Mouse (Mus musculus) heart, embryonic 11.5 days (tissue): ENCODE measurements at regions not wholly inside any gene's neighbourhood (a gene's known extent, or its start where the extent isn't known, plus 50 kb on each side); places are given as distances from the start of the nearest gene placed in this dataset.

ENCODE experiments used
- ATAC-seq: fragments of 200-750 bp; cut with Nextera tagmentation; replicated peaks from 2 replicates; pipeline ENCODE4 v1.8.0; 2017; ENCODE audit warnings: moderate library complexity; ENCODE audit not compliant: insufficient number of reproducible peaks, low FRiP score, low TSS enrichment
- H3K27ac ChIP-seq: fragments of 300-500 bp; sonication (generic); 2 replicates; pipeline ENCODE4 v1.5.1; 2014; ENCODE audit warnings: mild to moderate bottlenecking, low read depth, low read length
- H3K27me3 ChIP-seq: fragments of 300-500 bp; sonication (generic); 2 replicates; pipeline ENCODE4 v1.6.1; 2014; ENCODE audit warnings: mild to moderate bottlenecking, low read length, mixed read lengths; ENCODE audit not compliant: control insufficient read depth, insufficient read depth
- H3K36me3 ChIP-seq: fragments of 300-500 bp; sonication (generic); 2 replicates; pipeline ENCODE4 v1.6.1; 2014; ENCODE audit warnings: mild to moderate bottlenecking, low read length, moderate library complexity, mixed read lengths; ENCODE audit not compliant: control insufficient read depth, insufficient read depth
- H3K4me1 ChIP-seq: fragments of 300-500 bp; sonication (generic); 2 replicates; pipeline ENCODE4 v1.6.1; 2014; ENCODE audit warnings: low read length; ENCODE audit not compliant: control insufficient read depth, insufficient read depth
- H3K4me2 ChIP-seq: fragments of 300-500 bp; sonication (generic); 2 replicates; pipeline ENCODE4 v1.6.1; 2014; ENCODE audit warnings: mild to moderate bottlenecking, moderate library complexity
- H3K4me3 ChIP-seq: fragments of 300-500 bp; sonication (generic); 2 replicates; pipeline ENCODE4 v1.5.1; 2014; ENCODE audit warnings: low read depth, low read length
- H3K9ac ChIP-seq: fragments of 300-500 bp; sonication (generic); 2 replicates; pipeline ENCODE4 v1.6.1; 2014; ENCODE audit warnings: mild to moderate bottlenecking, low read depth, low read length, moderate library complexity
- H3K9me3 ChIP-seq: fragments of 300-500 bp; sonication (generic); replicated peaks from 2 replicates; pipeline ENCODE4 v1.6.1; 2016; ENCODE audit warnings: low read length; ENCODE audit not compliant: control insufficient read depth
- WGBS: fragments of 180-500 bp; shearing (Covaris S2); extraction: QIAGEN DNeasy Blood & Tissue Kit; methylation state at CpG from one replicate; pipeline ENCODE4 v1.1.7; 2014; ENCODE audit not compliant: insufficient replicate concordance; 5-methylcytosine and 5-hydroxymethylcytosine counted together

DNA sequence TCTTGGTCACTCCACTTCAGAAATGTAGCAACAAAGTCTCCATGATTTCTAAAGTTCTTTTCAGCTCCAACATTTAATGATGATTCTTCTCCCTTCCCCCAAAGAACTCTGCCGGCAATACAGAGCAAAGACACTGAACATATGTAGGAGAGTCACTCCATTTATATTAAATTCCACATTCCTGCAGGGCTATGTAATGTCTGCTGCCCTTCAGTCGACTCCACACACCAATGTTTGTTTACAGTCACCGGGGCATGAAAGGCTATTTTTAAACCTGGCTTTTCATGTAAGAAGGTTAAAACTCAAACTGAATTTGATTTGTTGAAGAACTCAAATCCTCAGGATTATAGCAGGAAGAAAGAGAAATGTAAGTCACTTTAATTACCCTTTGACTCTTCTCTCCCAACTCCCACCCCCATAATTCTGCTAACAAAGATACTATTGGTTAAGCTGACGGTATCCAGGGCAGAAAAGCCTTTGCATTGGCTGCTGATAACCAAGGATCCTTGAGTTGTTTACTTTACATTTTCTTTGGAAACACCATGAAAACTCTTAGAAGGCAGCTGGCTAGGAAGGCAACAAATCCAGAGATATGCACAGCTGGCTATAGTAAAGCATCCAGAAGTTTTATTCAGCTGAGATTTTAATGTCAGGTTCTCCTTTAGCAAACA lies 360.6 kb downstream of the Gsdmc2 start:
- no peak overlapping the region for H3K9ac ChIP-seq
- no peaks in the 10 kb centered on the region for H3K36me3 ChIP-seq
- peak overlapping the region; percentile 32 for H3K4me2 ChIP-seq
- peak overlapping the region; percentile 75; the same call in 1 of the 2 replicates for H3K27ac ChIP-seq
- ATAC-seq, result peak; percentile 65; the same call in 1 of the 2 replicates
- H3K27me3 ChIP-seq, result no peaks in the 10 kb centered on the region
- no peak overlapping the region for H3K4me3 ChIP-seq
- peaks cover 3% of the 10 kb centered on the region; the same call in 1 of the 2 replicates for H3K4me1 ChIP-seq
- WGBS, result 20% methylated on average over 4 of the region's 4 CpGs
- H3K9me3 ChIP-seq, result no peaks in the 10 kb centered on the region

DNA sequence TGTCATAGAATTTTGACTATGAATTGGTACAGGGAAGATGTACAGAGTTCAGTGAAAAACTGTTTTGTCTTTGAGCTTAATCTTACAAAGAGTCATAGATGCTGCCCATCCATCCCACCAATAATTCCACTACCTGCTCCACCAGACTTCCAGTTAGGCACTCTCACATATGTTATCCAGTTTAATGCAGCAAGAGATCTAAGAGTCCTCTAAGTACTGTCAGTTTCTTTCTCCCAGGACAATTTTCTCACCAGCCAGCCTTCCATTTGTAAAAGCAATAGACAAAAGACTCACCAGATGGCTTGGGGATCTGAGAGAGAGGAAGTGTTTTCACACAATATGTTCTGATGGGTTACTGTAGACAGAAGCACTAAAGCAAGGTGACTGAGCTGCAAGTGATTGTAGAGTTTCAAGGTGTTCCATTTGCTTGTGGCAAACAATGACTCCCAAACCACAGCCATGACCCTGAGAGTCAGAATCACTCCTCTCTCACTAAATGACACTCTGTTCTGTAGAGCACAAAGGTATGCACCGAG lies 365.6 kb downstream of the Gsdmc2 start:
- WGBS, result 45% methylated on average over 1 of the region's 1 CpGs
- H3K9ac ChIP-seq, result no peak overlapping the region
- no peaks in the 10 kb centered on the region for H3K27me3 ChIP-seq

DNA sequence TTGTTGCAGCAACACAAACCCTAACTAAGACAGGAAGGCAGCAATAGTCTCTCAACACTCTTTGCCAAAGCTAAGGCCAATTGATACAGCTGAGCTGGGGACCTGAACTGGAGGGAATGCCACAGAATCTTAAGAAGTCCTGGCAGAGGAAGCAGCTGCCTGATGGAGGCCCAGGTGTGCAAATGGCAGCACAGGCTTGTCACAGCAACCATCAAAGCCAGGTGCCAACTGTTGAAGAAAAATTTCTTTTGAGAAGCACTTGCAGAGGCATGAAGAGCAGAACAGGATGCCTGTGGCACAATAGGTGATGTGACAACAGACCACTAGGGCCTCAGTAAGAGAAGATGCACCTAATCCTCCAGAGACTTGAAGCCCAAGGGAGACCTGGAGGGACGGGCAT lies 378.1 kb downstream of the Gsdmc2 start:
- H3K4me1 ChIP-seq, result no peaks in the 10 kb centered on the region
- H3K9ac ChIP-seq, result no peak overlapping the region
- H3K4me3 ChIP-seq, result no peak overlapping the region
- H3K27me3 ChIP-seq, result no peaks in the 10 kb centered on the region
- H3K36me3 ChIP-seq, result no peaks in the 10 kb centered on the region
- H3K4me2 ChIP-seq, result no peak overlapping the region
- H3K9me3 ChIP-seq, result no peaks in the 10 kb centered on the region
- ATAC-seq, result no peak
- 72% methylated on average over 1 of the region's 1 CpGs for WGBS
- no peak overlapping the region for H3K27ac ChIP-seq

More for the DNA sequence above, 365.6 kb downstream of the Gsdmc2 start:
- Histone ChIP-seq H3K9me3 (no peaks in the 10 kb centered on the region), H3K4me2 (no peak overlapping the region), H3K4me3 (no peak overlapping the region), H3K4me1 (no peaks in the 10 kb centered on the region; the same call in 1 of the 2 replicates), H3K36me3 (no peaks in the 10 kb centered on the region), H3K27ac (no peak overlapping the region)
- ATAC-seq, result no peak

DNA sequence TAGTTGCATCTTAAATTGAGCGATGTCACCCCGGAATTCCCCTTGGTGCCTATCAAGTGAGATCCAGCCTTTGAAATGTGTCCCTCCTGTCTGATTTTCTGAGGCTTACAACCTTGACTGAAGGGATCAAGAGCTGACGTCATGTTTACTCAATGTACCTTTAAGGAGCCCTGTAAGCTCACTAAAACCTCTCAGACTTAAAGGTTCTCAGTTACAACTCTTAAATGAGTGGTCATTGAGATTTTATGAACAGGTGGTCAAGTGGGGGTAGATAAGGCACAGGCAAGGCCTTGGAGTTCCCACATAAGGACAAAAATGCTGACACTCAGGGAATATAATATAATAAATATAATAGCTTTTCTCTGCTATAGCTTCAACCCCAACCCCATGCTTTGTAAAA lies 392.4 kb downstream of the Gsdmc2 start:
- no peaks in the 10 kb centered on the region for H3K27me3 ChIP-seq
- H3K4me1 ChIP-seq, result no peaks in the 10 kb centered on the region
- no peak for ATAC-seq
- H3K27ac ChIP-seq, result no peak overlapping the region
- no peaks in the 10 kb centered on the region for H3K36me3 ChIP-seq
- WGBS, result 74% methylated on average over 3 of the region's 3 CpGs
- H3K4me3 ChIP-seq, result no peak overlapping the region
- H3K9ac ChIP-seq, result no peak overlapping the region
- no peaks in the 10 kb centered on the region for H3K9me3 ChIP-seq
- H3K4me2 ChIP-seq, result no peak overlapping the region

DNA sequence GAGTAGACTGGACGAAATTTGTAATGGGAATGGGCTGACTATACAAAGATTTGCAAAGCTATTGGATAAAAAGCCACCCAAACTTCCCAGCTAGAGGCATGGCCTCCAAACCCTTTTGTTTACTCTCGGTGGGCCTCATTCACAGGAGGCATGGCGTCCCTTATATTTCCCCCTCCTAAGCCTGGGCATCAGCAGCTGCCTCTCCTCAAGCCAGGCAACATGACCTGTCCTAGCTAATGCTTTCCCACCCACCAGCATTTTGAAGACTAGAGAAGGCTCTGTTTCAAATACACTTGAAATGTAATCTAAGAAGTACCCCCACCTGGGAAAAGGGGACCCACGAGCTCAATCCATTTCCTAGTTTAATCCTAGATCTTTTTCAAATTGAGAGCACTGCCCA lies 398.7 kb downstream of the Gsdmc2 start:
- Histone ChIP-seq H3K27me3 (no peaks in the 10 kb centered on the region), H3K27ac (no peak overlapping the region), H3K4me1 (no peaks in the 10 kb centered on the region), H3K4me3 (no peak overlapping the region), H3K9ac (no peak overlapping the region), H3K36me3 (no peaks in the 10 kb centered on the region), H3K4me2 (no peak overlapping the region), H3K9me3 (no peaks in the 10 kb centered on the region)
- no peak for ATAC-seq
- 68% methylated on average over 4 of the region's 4 CpGs for WGBS

DNA sequence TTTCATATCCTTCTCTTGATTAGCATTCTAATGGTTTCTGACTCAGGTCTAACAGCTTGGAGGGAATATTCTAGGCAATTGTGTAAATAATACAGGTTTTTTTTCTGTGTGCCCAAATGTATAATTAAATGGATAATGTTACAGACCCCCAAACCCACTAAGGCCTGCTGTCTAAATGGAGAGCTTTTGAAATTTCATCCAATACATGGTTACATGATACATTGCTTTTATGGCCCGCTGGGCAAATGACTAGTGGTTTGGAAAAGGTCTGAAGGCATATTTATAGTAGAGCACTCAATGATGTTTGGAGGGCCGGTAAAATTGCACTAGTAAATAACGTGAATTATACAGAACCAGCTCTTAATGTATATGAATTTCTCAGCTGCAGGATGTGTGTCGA lies 400.0 kb downstream of the Gsdmc2 start:
- WGBS, result 74% methylated on average over 4 of the region's 4 CpGs
- Histone ChIP-seq H3K9me3 (no peaks in the 10 kb centered on the region), H3K9ac (no peak overlapping the region), H3K4me3 (no peak overlapping the region), H3K36me3 (no peaks in the 10 kb centered on the region), H3K4me1 (no peaks in the 10 kb centered on the region), H3K27ac (no peak overlapping the region), H3K27me3 (no peaks in the 10 kb centered on the region), H3K4me2 (no peak overlapping the region)
- ATAC-seq, result no peak

DNA sequence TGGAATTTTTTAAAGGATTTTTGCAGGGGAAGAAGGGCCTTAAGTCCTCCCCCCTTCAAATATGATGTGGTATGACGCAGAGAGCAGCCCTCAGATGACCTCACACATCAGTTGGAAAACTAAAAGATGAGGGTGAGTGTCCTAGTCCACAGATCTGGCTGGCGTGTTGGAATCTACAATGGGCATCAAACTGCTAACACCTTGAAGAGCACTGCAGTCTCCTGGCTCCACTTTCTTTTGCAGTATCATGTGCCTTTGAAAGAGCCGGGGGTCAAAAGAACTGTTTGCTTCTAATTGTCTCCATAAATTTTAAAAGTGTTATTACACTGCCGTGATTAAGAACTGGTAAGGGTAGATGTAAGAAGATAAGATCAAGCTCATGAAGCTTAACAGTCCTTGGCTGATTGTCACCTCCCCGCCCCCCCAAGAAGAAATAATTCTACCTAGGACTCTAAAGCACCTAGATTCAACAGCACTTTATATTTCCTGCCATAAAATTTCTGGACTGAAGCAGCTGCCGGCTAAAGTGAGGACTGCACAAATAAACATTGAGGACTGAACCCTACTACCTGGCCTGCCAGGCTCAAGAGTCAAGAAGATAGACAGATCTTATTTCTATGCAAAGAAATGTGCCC lies 402.7 kb downstream of the Gsdmc2 start:
- H3K9ac ChIP-seq, result no peak overlapping the region
- H3K4me3 ChIP-seq, result no peak overlapping the region
- no peak overlapping the region for H3K4me2 ChIP-seq
- no peaks in the 10 kb centered on the region for H3K27me3 ChIP-seq
- H3K4me1 ChIP-seq, result no peaks in the 10 kb centered on the region
- no peaks in the 10 kb centered on the region for H3K36me3 ChIP-seq
- 76% methylated on average over 6 of the region's 6 CpGs for WGBS
- no peak for ATAC-seq
- H3K27ac ChIP-seq, result no peak overlapping the region
- no peaks in the 10 kb centered on the region for H3K9me3 ChIP-seq

DNA sequence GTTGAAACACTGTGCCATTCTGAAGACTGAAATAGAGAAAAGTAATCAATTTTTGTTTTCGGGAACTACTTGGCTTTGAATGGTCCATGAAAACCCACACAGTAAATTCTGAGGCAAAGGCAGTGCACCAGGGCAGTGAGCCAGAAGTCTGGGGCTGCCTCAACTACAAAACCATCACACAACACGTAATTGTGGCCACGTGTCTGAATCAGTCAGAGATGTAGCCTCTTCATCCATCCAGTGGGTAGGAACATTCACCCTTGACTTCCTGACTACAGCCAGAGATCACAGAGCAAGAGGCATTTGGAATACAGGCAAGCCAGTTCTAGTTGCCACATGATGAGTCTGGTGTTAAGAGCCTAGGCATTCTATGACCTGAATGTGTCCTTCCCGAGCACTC lies 432.3 kb downstream of the Gsdmc2 start:
- no peak overlapping the region for H3K4me2 ChIP-seq
- no peaks in the 10 kb centered on the region for H3K36me3 ChIP-seq
- 88% methylated on average over 4 of the region's 4 CpGs for WGBS
- H3K27ac ChIP-seq, result no peak overlapping the region
- no peak overlapping the region for H3K4me3 ChIP-seq
- H3K27me3 ChIP-seq, result no peaks in the 10 kb centered on the region
- no peak overlapping the region for H3K9ac ChIP-seq
- H3K4me1 ChIP-seq, result no peaks in the 10 kb centered on the region
- no peaks in the 10 kb centered on the region for H3K9me3 ChIP-seq
- ATAC-seq, result no peak

DNA sequence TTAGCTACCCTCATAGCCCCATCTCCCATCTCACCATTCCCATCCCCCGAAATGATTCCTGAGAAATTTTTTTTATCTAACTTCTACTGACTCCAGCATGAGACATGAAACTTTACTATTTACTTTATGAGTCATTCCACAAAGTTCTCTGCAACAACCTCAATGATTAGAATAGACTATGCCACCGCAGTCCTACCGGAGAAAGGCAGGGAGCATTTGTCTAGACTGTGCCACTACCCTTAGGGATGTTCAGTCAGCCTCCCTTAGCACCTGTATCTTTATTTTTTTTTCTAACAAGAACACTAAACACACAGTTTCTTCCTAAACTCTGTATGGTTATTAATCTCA lies 433.2 kb downstream of the Gsdmc2 start:
- Histone ChIP-seq H3K27ac (no peak overlapping the region), H3K4me2 (no peak overlapping the region), H3K27me3 (no peaks in the 10 kb centered on the region), H3K4me1 (no peaks in the 10 kb centered on the region), H3K9me3 (no peaks in the 10 kb centered on the region), H3K36me3 (no peaks in the 10 kb centered on the region), H3K4me3 (no peak overlapping the region), H3K9ac (no peak overlapping the region)
- no peak for ATAC-seq
- WGBS, result 77% methylated on average over 3 of the region's 3 CpGs
